Mouse (Mus musculus) C2C12 (cell line): ENCODE measurements around the gene Mgmt.

Experiments
- CTCF ChIP-seq: IDR thresholded peaks from one replicate; pipeline ENCODE4 v1.5.1; 2011; ENCODE audit not compliant: control insufficient read depth, insufficient read depth, insufficient read length
- MYOD1 ChIP-seq: IDR thresholded peaks from one replicate; pipeline ENCODE4 v1.6.1; 2011; ENCODE audit warnings: low read depth; ENCODE audit not compliant: control insufficient read depth, insufficient read length

DNA sequence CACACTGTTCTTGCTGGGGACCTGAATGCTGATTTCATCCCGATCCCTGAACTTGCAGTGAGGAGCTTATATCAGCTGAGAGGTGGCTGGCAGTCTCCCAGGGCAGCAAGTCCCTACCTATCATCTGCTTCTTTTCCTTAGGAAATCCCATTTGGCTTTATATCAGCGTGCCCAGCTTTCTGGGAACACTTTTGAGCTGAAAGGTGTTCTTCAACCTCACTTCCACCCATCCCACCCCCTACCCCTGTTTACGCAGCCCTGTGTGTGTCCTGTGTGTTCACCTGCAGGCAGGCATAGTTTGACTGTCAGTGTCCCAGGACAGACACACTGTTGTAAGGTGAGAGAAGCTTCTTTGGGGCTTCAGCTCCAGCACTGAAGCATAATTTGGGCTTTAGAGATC, 119.0 kb downstream of the Mgmt start:
- TF ChIP-seq MYOD1 (no peak), CTCF (no peak)
